Mouse (Mus musculus) heart, adult 2 months (tissue): ENCODE results near the gene Nlrx1. TPM values are rescaled to one million over a fixed set of nuclear protein-coding genes. Genes with fewer than 3 reads are reported as not detected.

Experiments used
- DNase-seq, 2 experiments: peaks; one replicate each; pipeline ENCODE4 v3.0.0; 2021
- H3K27ac ChIP-seq: fragments of 200-600 bp; 2 replicates; pipeline ENCODE4 v1.8.1; 2022
- H3K27me3 ChIP-seq: fragments of 200-500 bp; 2 replicates; pipeline ENCODE4 v1.6.1; 2012; ENCODE audit warnings: mild to moderate bottlenecking, low read length, inconsistent platforms, mixed read lengths; ENCODE audit not compliant: control insufficient read depth, insufficient read depth
- H3K36me3 ChIP-seq: fragments of 200-500 bp; 2 replicates; pipeline ENCODE4 v1.6.1; 2012; ENCODE audit warnings: low read length, inconsistent platforms; ENCODE audit not compliant: control insufficient read depth, insufficient read depth
- H3K4me1 ChIP-seq: fragments of 200-500 bp; 2 replicates; pipeline ENCODE4 v1.6.1; 2011; ENCODE audit warnings: low read length; ENCODE audit not compliant: control insufficient read depth, insufficient read depth
- H3K4me3 ChIP-seq: fragments of 200-600 bp; 2 replicates; pipeline ENCODE4 v1.8.1; 2022
- H3K79me2 ChIP-seq: fragments of 200-500 bp; replicated peaks from 2 replicates; pipeline ENCODE4 v1.6.1; 2012; ENCODE audit warnings: mild to moderate bottlenecking, inconsistent platforms, low read length, moderate library complexity, mixed read lengths; ENCODE audit not compliant: control insufficient read depth, insufficient read depth
- H3K9ac ChIP-seq: fragments of 200-500 bp; 2 replicates; pipeline ENCODE4 v1.6.1; 2012; ENCODE audit warnings: low read depth, mild to moderate bottlenecking, control low read depth, inconsistent platforms, low read length, mixed read lengths
- CTCF ChIP-seq: fragments of 200-600 bp; IDR thresholded peaks from 2 replicates; pipeline ENCODE4 v1.8.1; 2022; ENCODE audit warnings: antibody characterized with exemption, mild to moderate bottlenecking, moderate library complexity
- EP300 ChIP-seq: fragments of 200-500 bp; IDR thresholded peaks from 2 replicates; pipeline ENCODE4 v1.6.1; 2011; ENCODE audit warnings: low read depth, low read length, control low read depth; ENCODE audit not compliant: insufficient read depth
- POLR2A ChIP-seq: fragments of 200-500 bp; IDR thresholded peaks from 2 replicates; pipeline ENCODE4 v1.6.1; 2011; ENCODE audit warnings: mild to moderate bottlenecking, low read depth, low read length, control low read depth; ENCODE audit not compliant: insufficient read depth
- WGBS: fragments of 180-500 bp; shearing (Covaris S2); methylation state at CpG from one replicate; pipeline ENCODE4 v1.1.7; 2018; 5-methylcytosine and 5-hydroxymethylcytosine counted together
- intact Hi-C: fragments of 180-260 bp; cut with DNase I; formaldehyde crosslinking; loops from one replicate; pipeline ENCODE4 v1.15.1; 2025
- long read RNA-seq: library from polyadenylated mRNA; stranded (forward); transcript quantifications from one replicate; pipeline ENCODE4 v2.0.0, GENCODE M21; 2021
- polyA plus RNA-seq: library from polyadenylated mRNA; depleted of rRNA; stranded (reverse); fragments of >200 nt; gene quantifications from 2 replicates; pipeline ENCODE4 v1.2.3, GENCODE M21; 2012; rRNA removed
- total RNA-seq, 2 experiments: library from RNA; stranded (reverse); gene quantifications; 2 replicates each; pipeline ENCODE4 v1.2.3; 2021

Nlrx1 gene
- total RNA-seq (10 to 100 TPM; 20.3 to 21.7 TPM), polyA plus RNA-seq (16.1 and 19.0 TPM in 2 replicates)
- long read RNA-seq, partial matches to known transcripts = 5 of 26 reads
- long read RNA-seq, other reads (novel, unspliced or antisense) = 20 of 26 reads

DNA sequence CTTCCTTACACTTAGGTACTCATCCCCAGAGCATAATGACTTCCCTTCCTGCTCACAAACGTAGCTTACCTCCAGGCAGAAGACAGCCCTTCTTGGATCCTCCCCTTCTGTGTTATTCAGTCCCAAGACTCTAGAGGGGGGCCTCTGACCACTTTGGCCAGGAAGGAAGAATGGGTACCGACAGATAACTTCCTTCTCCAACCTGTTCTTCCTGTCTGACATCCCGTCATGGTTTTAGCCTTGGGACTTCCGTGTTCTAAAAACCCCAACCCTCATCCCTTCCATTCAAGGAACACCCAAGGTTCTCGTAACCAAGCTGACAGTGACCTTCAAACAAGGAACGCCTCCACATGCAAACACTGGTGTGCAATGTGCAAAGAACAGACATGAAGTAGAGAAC lies at the start of gene Nlrx1:
Gene Nlrx1, minus strand, starts transcription at position 168 of the 400 bp plus-strand sequence.
- Histone ChIP-seq H3K27me3 (no peaks in the 10 kb centered on the region), H3K36me3 (no peaks in the 10 kb centered on the region), H3K79me2 (no peaks in the 10 kb centered on the region), H3K27ac (peak within 1 kb of the TSS; percentile 91), H3K4me3 (peak within 1 kb of the TSS; percentile 59), H3K9ac (peak within 1 kb of the TSS; percentile 95), H3K4me1 (peaks cover 4% of the 10 kb centered on the region; the same call in 1 of the 2 replicates)
- TF ChIP-seq EP300 = no peak
- TF ChIP-seq POLR2A = no peak
- TF ChIP-seq CTCF = no peak
- WGBS = 54% methylated on average over 6 of the region's 6 CpGs
- intact Hi-C loops = loop anchor here (2.0 to 10.0 kb wide), 2 partner anchors 20 to 284 kb away; no protein-coding TSS in a partner anchor
- no peak for DNase-seq

DNA sequence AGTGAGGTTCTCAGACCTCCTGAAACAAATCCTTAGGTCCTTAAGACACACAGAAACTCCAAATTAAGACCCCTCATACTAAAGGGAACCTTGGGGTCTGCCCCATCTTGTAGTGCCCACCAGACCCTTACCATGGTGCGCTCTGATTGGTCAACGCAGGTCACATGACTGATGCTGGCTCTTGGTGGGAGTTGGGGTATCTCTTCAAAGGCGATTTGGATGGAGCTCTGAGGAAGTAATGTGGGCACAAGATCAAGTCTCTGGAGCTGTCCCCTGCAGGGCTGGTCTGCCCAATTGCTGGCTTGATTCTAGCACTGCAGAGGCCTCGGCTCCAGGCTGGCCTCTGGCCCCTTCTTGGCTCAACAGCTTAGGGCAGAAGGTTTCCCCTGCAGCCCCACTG lies 49.1 kb upstream of the Nlrx1 start:
- intact Hi-C loops = no loop called here
- WGBS = 74% methylated on average over 4 of the region's 4 CpGs
- H3K27me3 ChIP-seq = no peaks in the 10 kb centered on the region
- H3K27ac ChIP-seq = no peak overlapping the region
- DNase-seq = no peak
- H3K79me2 ChIP-seq = peaks cover 2% of the 10 kb centered on the region
- H3K4me3 ChIP-seq = no peak overlapping the region
- H3K9ac ChIP-seq = 0 out of 2 replicates have a peak overlapping the region, but pooled peaks have one; percentile 12
- H3K4me1 ChIP-seq = peaks cover 7% of the 10 kb centered on the region
- TF ChIP-seq EP300 (no peak), POLR2A (no peak), CTCF (no peak)
- H3K36me3 ChIP-seq = no peaks in the 10 kb centered on the region

GRCm38 (mm10) chr9:44314910-44315309 lies 46.5 kb upstream of the Nlrx1 start:
- no peak overlapping the region for H3K9ac ChIP-seq
- no peak overlapping the region for H3K27ac ChIP-seq
- peaks cover 2% of the 10 kb centered on the region for H3K79me2 ChIP-seq
- WGBS = 91% methylated on average over 18 of the region's 18 CpGs
- TF ChIP-seq POLR2A = no peak
- TF ChIP-seq CTCF = no peak
- TF ChIP-seq EP300 = no peak
- no peak for DNase-seq
- intact Hi-C loops = no loop called here
- H3K4me1 ChIP-seq = peaks cover 6% of the 10 kb centered on the region
- H3K27me3 ChIP-seq = no peaks in the 10 kb centered on the region
- no peak overlapping the region for H3K4me3 ChIP-seq
- H3K36me3 ChIP-seq = no peaks in the 10 kb centered on the region

DNA sequence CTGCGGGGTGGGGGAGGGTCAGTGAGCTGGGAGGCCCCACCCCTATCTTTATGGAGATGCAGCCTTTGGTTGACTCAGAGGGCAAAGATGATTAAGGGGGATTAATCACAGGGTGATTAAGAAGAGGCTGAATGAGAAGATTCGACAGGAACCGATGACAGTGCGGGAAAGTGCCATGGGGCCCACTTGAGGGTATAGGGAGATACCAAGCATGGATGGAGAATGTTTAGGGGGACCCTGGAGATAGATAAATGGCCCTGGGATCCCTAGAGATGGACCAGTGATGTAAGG lies 45.8 kb upstream of the Nlrx1 start:
- H3K36me3 ChIP-seq = no peaks in the 10 kb centered on the region
- peaks cover 6% of the 10 kb centered on the region for H3K4me1 ChIP-seq
- no peaks in the 10 kb centered on the region for H3K27me3 ChIP-seq
- H3K27ac ChIP-seq = no peak overlapping the region
- intact Hi-C loops = no loop called here
- H3K9ac ChIP-seq = no peak overlapping the region
- H3K79me2 ChIP-seq = no peaks in the 10 kb centered on the region
- TF ChIP-seq CTCF = no peak
- TF ChIP-seq EP300 = no peak
- TF ChIP-seq POLR2A = no peak
- no peak overlapping the region for H3K4me3 ChIP-seq
- DNase-seq = no peak
- WGBS = 87% methylated on average over 4 of the region's 4 CpGs

DNA sequence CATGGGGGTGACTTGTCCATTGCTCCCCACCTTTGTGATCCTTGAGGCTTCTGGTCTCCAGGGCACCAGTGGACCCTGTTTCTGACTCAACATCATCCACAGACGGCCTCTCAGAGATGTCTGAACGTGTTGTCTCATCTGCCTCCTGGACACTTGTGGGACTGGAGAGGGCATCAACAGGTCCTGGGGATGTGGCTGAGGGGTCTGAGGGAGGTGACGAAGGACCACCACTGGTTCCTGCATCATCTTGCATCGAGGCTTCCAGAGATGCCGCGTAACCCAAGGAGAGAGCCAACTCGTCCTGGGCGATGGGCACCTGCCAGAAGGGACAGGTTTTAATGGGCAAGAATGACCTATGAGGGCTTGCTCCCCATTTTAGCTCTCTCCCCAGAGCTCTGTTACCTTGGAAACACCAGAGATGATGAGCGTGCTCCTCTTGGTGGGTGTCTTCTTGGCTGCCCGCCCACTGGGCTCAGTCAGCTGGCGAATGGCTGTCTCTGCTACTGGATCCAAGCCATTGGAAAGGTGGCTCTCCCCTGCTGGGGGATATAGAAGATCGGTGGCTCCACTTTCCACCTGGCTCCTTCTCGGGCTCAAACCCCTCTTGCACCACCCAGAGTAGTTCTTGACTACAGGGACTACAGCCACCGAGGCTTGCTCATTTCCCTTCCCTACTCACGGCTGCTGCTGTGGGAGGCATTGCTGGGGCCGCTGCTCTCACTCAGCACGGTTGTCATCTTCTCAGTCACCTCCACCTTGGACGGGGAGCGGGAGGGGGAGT lies 45.3 kb upstream of the Nlrx1 start:
- Histone ChIP-seq H3K4me3 (no peak overlapping the region), H3K9ac (no peak overlapping the region), H3K79me2 (no peaks in the 10 kb centered on the region), H3K27ac (no peak overlapping the region), H3K27me3 (no peaks in the 10 kb centered on the region), H3K36me3 (no peaks in the 10 kb centered on the region), H3K4me1 (peaks cover 4% of the 10 kb centered on the region)
- no peak for DNase-seq
- TF ChIP-seq CTCF (no peak), POLR2A (no peak), EP300 (no peak)
- WGBS = 79% methylated on average over 19 of the region's 19 CpGs
- intact Hi-C loops = no loop called here
